In genomic region chr5:35313826-35314586, GRCm38 (mm10) we compare ENCODE assay signal across 8 mouse cellular contexts. TPM values are rescaled to one million over a fixed set of nuclear protein-coding genes. Genes with fewer than 3 reads are reported as not detected.
DNase-seq lines count a peak whose midpoint lies in the region; ATAC-seq lines count a peak whose summit lies in the region.

No protein-coding gene starts in this region.

- H3K36me3 ChIP-seq in heart, embryonic 16.5 days (ENCODE audit: control insufficient read depth, insufficient read depth): no peaks in the 10 kb centered on the region

- ATAC-seq in heart, embryonic 16.5 days (replicated peaks; ENCODE audit: extremely low read depth, insufficient read depth, low FRiP score): no peak

- H3K27me3 ChIP-seq in heart, embryonic 16.5 days (ENCODE audit: control insufficient read depth, insufficient read depth, low read length): peaks cover 42% of the 10 kb centered on the region

- DNase-seq in layer of hippocampus, adult 18-20 months (ENCODE audit: low spot score in 2 of 2): peak; percentile 41 to 71
- no peak for DNase-seq in layer of hippocampus, postnatal 10 days (ENCODE audit: low spot score in 2 of 2)
- peak; percentile 53 for DNase-seq in cerebellum, adult 9-11 months
- peak; percentile 40 for DNase-seq in left cerebral cortex, adult 11 months (ENCODE audit: low spot score)
- peak; percentile 38 for DNase-seq in neural tube, embryonic 10.5 days (ENCODE audit: extremely low spot score, low spot score)
- no peak for DNase-seq in ovary, postnatal 10 days (ENCODE audit: low spot score)
- no peak for DNase-seq in testis, postnatal 14 days (ENCODE audit: low spot score)

- peak overlapping the region; percentile 46 for H3K4me3 ChIP-seq in heart, embryonic 16.5 days (ENCODE audit: low read length)

- H3K4me2 ChIP-seq in heart, embryonic 16.5 days (ENCODE audit: low read depth, low read length): peak overlapping the region; percentile 61

- peak overlapping the region; percentile 4; the same call in 1 of the 2 replicates for H3K9ac ChIP-seq in heart, embryonic 16.5 days (ENCODE audit: low read length)

- H3K27ac ChIP-seq in heart, embryonic 16.5 days (ENCODE audit: low read length): no peak overlapping the region

- WGBS in heart, embryonic 16.5 days: 17% methylated on average over 18 of the region's 18 CpGs

- H3K9me3 ChIP-seq in heart, embryonic 16.5 days (replicated peaks; ENCODE audit: control insufficient read depth, low read length): no peaks in the 10 kb centered on the region

- peaks cover 8% of the 10 kb centered on the region for H3K4me1 ChIP-seq in heart, embryonic 16.5 days (ENCODE audit: control insufficient read depth, insufficient read depth, low read length)

RNA-seq across cellular contexts. Expression of gene Adra2c, which starts 35.9 kb away (rescaled TPM):
- 10 to 100 TPM; 26.9 to 32.3 TPM for total RNA-seq in layer of hippocampus, adult 18-20 months (2021)
- 10 to 100 TPM; 19.3 to 21.0 TPM for total RNA-seq in layer of hippocampus, postnatal 10 days (2021)
- polyA plus RNA-seq in heart, embryonic 16.5 days (2015; fragmentation: Nextera tagmentation; extraction: Ambion mirVana): 0.04 TPM in 1 of 2 replicates, not detected in the other

Comparison
In these comparisons a context has a peak if more than half of its experiments do, and no peak if none do; other contexts are left out.
1. DNase-seq: peak in layer of hippocampus, adult 18-20 months (2 of 2), cerebellum, adult 9-11 months (single experiment), left cerebral cortex, adult 11 months (single experiment) and neural tube, embryonic 10.5 days (single experiment); none in layer of hippocampus, postnatal 10 days (0 of 2), ovary, postnatal 10 days (single experiment) and testis, postnatal 14 days (single experiment).